Mouse (Mus musculus): ENCODE measurements around the gene Cyp4f17. TPM values are rescaled to one million over a fixed set of nuclear protein-coding genes. Genes with fewer than 3 reads are reported as not detected.
"Not testable (repeated sequence)": the region's sequence is repeated elsewhere in the genome, so short reads cannot be mapped to it uniquely, and the experiment has no call there.

Cyp4f17 gene
- polyA plus RNA-seq, 1 experiment, result 11.5 TPM

DNA sequence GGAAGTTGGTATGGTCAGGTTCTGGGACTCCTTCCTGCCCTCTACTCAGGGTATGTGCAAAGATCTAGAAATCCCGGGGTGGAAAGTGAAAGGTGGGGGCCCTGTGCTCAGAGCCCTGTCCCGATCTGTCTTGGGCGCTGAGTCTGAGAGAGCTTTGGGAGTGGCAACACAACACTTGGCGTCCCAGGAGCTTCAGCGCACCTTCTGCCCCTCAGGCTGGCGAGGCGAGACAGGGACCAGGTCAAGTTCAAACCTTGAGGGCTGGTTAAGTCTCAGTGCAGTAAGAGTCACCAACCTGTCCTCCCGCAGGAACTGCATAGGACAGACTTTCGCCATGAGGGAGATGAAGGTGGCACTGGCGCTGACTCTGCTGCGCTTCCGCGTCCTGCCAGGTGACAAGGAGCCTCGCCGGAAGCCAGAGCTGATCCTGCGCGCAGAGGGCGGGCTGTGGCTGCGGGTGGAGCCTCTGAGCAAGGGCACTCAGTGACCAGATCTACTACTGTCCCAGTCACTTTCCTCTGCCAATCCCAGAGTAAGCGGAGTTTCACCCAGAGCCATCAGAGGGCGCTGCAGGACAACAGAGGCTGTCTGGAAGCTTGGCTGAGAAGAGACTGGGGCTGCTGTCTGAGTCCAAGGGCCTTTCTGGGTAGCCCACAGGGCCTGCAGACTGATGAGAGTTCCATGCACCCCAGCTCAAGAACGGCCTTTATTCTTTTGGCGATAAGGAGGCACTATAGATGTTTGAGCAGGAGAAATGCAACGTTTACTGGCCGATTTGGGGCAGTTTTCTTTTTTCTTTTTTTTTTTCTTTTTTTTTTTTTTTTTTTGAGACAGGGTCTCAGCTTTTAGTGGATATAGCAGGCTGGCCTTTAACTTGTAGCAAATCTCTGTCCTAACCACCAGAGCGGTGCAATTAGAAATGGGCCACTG is 22.8 kb downstream of the Cyp4f17 start:
- Histone ChIP-seq H3K27ac (ENCODE audit: insufficient read depth, low read length) (no peak overlapping the region), H3K4me1 (ENCODE audit: control insufficient read depth, insufficient read depth, low read length) (no peaks in the 10 kb centered on the region), H3K27me3 (ENCODE audit: control insufficient read depth, insufficient read depth, low read length, poor library complexity, severe bottlenecking) (no peaks in the 10 kb centered on the region), H3K36me3 (ENCODE audit: control insufficient read depth, insufficient read depth, low read length, poor library complexity, severe bottlenecking) (no peaks in the 10 kb centered on the region), H3K9ac (ENCODE audit: low read depth, poor library complexity, severe bottlenecking) (peak overlapping the region; percentile 17; the same call in 1 of the 2 replicates), H3K9me3 (replicated peaks; ENCODE audit: control insufficient read depth, insufficient read depth, low read length, poor library complexity, severe bottlenecking) (no peaks in the 10 kb centered on the region), H3K4me3 (ENCODE audit: low read depth, low read length) (peak overlapping the region; percentile 38)
- TF ChIP-seq POLR2A (IDR thresholded peaks at IDR 0.05; ENCODE audit: insufficient read depth, low read length) (no peak), CTCF (IDR thresholded peaks at IDR 0.05; ENCODE audit: low read depth, low read length) (peak; percentile 85)

DNA sequence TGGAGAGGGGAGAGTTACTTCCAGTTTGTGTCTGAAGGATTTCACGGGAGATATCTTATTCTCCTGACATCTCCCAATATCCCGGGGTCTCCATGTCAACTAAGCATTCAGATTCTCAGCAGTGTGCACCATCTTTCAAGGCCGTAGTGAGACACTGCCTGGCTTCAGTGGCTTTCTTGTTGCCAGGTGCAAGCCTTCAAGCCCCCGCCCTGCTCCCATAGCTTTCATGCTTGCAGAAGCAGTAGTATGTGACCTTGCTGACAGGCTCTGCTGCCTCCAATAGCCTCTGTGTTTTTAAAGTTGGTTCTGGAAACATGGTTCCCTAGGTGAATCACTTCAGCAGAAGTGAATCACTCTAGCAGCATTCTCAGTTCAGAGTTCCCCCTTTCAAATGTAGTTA is 26.5 kb downstream of the Cyp4f17 start:
- not testable (repeated sequence) for H3K9me3 ChIP-seq (replicated peaks; ENCODE audit: control insufficient read depth, insufficient read depth, low read length, poor library complexity, severe bottlenecking); H3K36me3 ChIP-seq (ENCODE audit: control insufficient read depth, insufficient read depth, low read length, poor library complexity, severe bottlenecking); H3K27ac ChIP-seq (ENCODE audit: insufficient read depth, low read length); H3K4me1 ChIP-seq (ENCODE audit: control insufficient read depth, insufficient read depth, low read length); H3K4me3 ChIP-seq (ENCODE audit: low read depth, low read length); H3K9ac ChIP-seq (ENCODE audit: low read depth, poor library complexity, severe bottlenecking); H3K27me3 ChIP-seq (ENCODE audit: control insufficient read depth, insufficient read depth, low read length, poor library complexity, severe bottlenecking)

GRCm38 (mm10) chr17:32534068-32534467 is 28.2 kb downstream of the Cyp4f17 start:
- TF ChIP-seq EP300 (IDR thresholded peaks at IDR 0.05; ENCODE audit: insufficient read depth, low read depth, low read length), result no peak
- no peak for TF ChIP-seq POLR2A (IDR thresholded peaks at IDR 0.05; ENCODE audit: insufficient read depth, low read length)
- TF ChIP-seq CTCF (IDR thresholded peaks at IDR 0.05; ENCODE audit: low read depth, low read length), result no peak
- no peaks in the 10 kb centered on the region for H3K27me3 ChIP-seq (ENCODE audit: control insufficient read depth, insufficient read depth, low read length, poor library complexity, severe bottlenecking)
- no peaks in the 10 kb centered on the region for H3K9me3 ChIP-seq (replicated peaks; ENCODE audit: control insufficient read depth, insufficient read depth, low read length, poor library complexity, severe bottlenecking)
- H3K27ac ChIP-seq (ENCODE audit: insufficient read depth, low read length), result no peak overlapping the region
- no peaks in the 10 kb centered on the region for H3K36me3 ChIP-seq (ENCODE audit: control insufficient read depth, insufficient read depth, low read length, poor library complexity, severe bottlenecking)
- no peak overlapping the region for H3K4me3 ChIP-seq (ENCODE audit: low read depth, low read length)
- H3K4me1 ChIP-seq (ENCODE audit: control insufficient read depth, insufficient read depth, low read length), result no peaks in the 10 kb centered on the region
- no peak overlapping the region for H3K9ac ChIP-seq (ENCODE audit: low read depth, poor library complexity, severe bottlenecking)

DNA sequence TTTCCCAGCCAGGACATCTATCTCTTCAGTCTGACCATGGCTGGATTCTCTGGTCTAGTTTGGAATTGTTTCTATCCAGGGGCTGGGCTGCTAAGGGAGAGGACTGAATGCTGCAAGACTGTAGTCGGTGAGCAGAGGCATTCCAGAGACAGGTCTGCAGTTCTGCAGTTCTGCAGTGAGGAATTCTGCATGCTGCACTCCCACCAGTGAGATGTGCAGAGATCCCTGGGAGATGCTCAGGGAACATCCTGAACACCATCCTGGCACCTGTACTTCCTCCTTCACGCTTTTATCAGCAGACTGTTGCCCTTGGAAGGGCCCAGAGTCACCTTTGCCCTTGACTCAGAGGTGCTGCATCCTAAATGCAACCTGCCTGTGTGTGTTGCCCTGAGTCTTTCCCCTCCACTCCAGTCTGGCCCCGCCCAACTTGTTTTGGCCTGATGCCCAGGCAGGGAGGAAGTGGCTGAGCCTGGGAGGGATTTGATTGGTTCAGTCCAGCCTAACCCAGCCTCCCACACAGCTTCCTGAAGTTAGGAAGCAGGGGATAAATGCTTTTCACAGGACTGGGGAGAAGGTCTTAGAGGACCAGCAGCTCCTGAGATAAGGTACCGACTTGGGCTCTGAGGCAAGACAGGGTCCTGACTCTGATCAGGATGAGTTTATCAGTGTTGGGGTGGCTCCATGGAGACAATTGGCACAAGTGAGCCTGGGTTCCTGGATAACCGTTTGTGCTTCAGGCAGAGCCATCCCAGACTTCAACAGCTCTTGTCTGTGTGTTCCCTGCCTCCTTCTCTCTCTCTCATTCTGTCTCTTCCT is 30.4 kb downstream of the Cyp4f17 start, which contains the start of gene Cyp4f16:
Gene Cyp4f16, plus strand, starts transcription at position 508 of the 816 bp plus-strand sequence.
- Histone ChIP-seq H3K9ac (ENCODE audit: low read depth, poor library complexity, severe bottlenecking) (peak within 1 kb of the TSS; percentile 66), H3K4me3 (ENCODE audit: low read depth, low read length) (peak within 1 kb of the TSS; percentile 96)
- H3K4me1 ChIP-seq (ENCODE audit: control insufficient read depth, insufficient read depth, low read length); H3K27me3 ChIP-seq (ENCODE audit: control insufficient read depth, insufficient read depth, low read length, poor library complexity, severe bottlenecking); H3K9me3 ChIP-seq (replicated peaks; ENCODE audit: control insufficient read depth, insufficient read depth, low read length, poor library complexity, severe bottlenecking); H3K27ac ChIP-seq (ENCODE audit: insufficient read depth, low read length); H3K36me3 ChIP-seq (ENCODE audit: control insufficient read depth, insufficient read depth, low read length, poor library complexity, severe bottlenecking): not testable (repeated sequence)

DNA sequence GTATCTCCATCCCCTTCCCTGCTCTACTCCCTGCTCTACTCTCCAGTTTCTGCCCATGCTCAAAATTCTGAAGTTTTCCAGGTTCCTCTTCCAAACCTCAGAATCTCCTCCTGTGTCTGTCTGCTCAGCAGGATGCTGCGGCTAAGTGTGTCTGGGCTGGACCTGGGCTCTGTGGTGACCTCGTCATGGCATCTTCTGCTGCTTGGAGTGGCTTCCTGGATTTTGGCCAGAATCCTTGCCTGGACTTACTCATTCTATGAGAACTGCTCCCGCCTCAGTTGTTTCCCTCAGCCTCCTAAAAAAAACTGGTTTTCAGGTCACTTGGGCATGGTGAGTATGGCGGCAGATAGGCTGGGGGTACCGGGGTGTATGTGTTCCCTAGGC is 31.0 kb downstream of the Cyp4f17 start:
- H3K9me3 ChIP-seq (replicated peaks; ENCODE audit: control insufficient read depth, insufficient read depth, low read length, poor library complexity, severe bottlenecking), result no peaks in the 10 kb centered on the region
- TF ChIP-seq POLR2A (IDR thresholded peaks at IDR 0.05; ENCODE audit: insufficient read depth, low read length) (no peak), CTCF (IDR thresholded peaks at IDR 0.05; ENCODE audit: low read depth, low read length) (no peak)
- H3K4me1 ChIP-seq (ENCODE audit: control insufficient read depth, insufficient read depth, low read length), result no peaks in the 10 kb centered on the region
- H3K27me3 ChIP-seq (ENCODE audit: control insufficient read depth, insufficient read depth, low read length, poor library complexity, severe bottlenecking), result no peaks in the 10 kb centered on the region
- H3K36me3 ChIP-seq (ENCODE audit: control insufficient read depth, insufficient read depth, low read length, poor library complexity, severe bottlenecking), result no peaks in the 10 kb centered on the region
- H3K27ac ChIP-seq (ENCODE audit: insufficient read depth, low read length), result no peak overlapping the region
- H3K4me3 ChIP-seq (ENCODE audit: low read depth, low read length), result peak overlapping the region; percentile 96
- H3K9ac ChIP-seq (ENCODE audit: low read depth, poor library complexity, severe bottlenecking), result peak overlapping the region; percentile 66

- not testable (repeated sequence) for H3K9ac ChIP-seq (ENCODE audit: low read depth, poor library complexity, severe bottlenecking); H3K4me1 ChIP-seq (ENCODE audit: control insufficient read depth, insufficient read depth, low read length); H3K9me3 ChIP-seq (replicated peaks; ENCODE audit: control insufficient read depth, insufficient read depth, low read length, poor library complexity, severe bottlenecking); H3K27ac ChIP-seq (ENCODE audit: insufficient read depth, low read length); H3K27me3 ChIP-seq (ENCODE audit: control insufficient read depth, insufficient read depth, low read length, poor library complexity, severe bottlenecking); H3K36me3 ChIP-seq (ENCODE audit: control insufficient read depth, insufficient read depth, low read length, poor library complexity, severe bottlenecking); H3K4me3 ChIP-seq (ENCODE audit: low read depth, low read length)
These were observed 38.9 kb downstream of the Cyp4f17 start for GRCm38 (mm10) chr17:32544792-32545191.

- peak overlapping the region; percentile 68 for H3K4me3 ChIP-seq (ENCODE audit: low read depth, low read length)
- H3K4me1 ChIP-seq (ENCODE audit: control insufficient read depth, insufficient read depth, low read length); H3K9ac ChIP-seq (ENCODE audit: low read depth, poor library complexity, severe bottlenecking); H3K27me3 ChIP-seq (ENCODE audit: control insufficient read depth, insufficient read depth, low read length, poor library complexity, severe bottlenecking); H3K27ac ChIP-seq (ENCODE audit: insufficient read depth, low read length); H3K36me3 ChIP-seq (ENCODE audit: control insufficient read depth, insufficient read depth, low read length, poor library complexity, severe bottlenecking); H3K9me3 ChIP-seq (replicated peaks; ENCODE audit: control insufficient read depth, insufficient read depth, low read length, poor library complexity, severe bottlenecking): not testable (repeated sequence)
These were observed 44.5 kb downstream of the Cyp4f17 start for GRCm38 (mm10) chr17:32550377-32550776.

Measured in ES-Bruce4 (cell line).